Mouse (Mus musculus) mouse trophoblast stem cell (cell line): ENCODE data around the gene Cyp4f37.
"Not testable (repeated sequence)": the region's sequence is repeated elsewhere in the genome, so short reads cannot be mapped to it uniquely, and the experiment has no call there.

Source experiments
- in situ Hi-C, 2 experiments: fragments of 300-500 bp; cut with MseI, MboI; formaldehyde crosslinking; loops; 2 replicates in 1 of 2; 3 replicates in 1 of 2; pipeline ENCODE4 v1.15.1; 2025

The Cyp4f37 gene

DNA sequence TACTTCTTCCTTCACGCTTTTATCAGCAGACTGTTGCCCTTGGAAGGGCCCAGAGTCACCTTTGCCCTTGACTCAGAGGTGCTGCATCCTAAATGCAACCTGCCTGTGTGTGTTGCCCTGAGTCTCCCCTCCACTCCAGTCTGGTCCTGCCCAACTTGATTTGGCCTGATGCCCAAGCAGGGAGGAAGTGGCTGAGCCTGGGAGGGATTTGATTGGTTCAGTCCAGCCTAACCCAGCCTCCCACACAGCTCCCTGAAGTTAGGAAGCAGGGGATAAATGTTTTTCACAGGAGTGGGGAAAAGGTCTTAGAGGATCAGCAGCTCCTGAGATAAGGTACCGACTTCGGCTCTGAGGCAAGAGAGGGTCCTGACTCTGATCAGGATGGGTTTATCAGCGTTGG lies at the start of gene Cyp4f37:
TSS of gene Cyp4f37 (plus strand) at position 292 of the 400 bp plus-strand sequence.
- in situ Hi-C loops, result not testable (repeated sequence)

- in situ Hi-C loops, result not testable (repeated sequence)
Observed at GRCm38 (mm10) chr17:32573286-32573685, 47.8 kb upstream of the Cyp4f37 start.

DNA sequence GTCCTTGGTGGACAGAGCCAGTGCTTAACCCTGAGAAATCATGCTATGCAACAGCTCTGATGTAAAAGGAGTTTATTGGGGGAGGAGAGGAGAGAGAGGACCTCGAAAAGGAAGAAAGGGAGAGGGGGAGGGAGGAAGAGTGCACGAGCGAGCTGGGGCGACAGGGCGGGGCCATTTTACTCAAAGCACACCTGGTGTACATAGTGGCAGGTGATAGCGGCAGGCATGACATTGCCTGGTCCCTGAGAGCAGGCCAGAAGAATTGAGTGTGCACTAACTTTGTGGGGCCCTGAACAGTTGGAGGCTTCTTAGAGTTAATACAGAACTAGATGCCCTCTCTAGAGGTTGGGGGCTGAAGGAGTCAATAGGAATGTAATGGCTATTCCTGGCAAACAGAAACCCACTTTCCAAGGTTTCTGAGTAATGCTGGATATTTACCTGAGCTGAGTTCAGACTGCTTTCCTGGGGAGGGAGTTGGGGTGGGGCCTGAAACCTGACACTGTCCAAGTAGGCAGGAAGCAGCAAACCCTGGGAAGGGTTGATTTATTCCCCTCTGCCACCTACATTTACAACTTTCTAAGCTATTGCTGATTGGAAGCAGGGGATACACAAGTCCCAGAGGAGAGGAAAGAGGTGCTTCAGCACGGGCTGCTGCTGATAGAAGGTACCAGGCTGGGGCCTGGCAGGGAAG lies 43.5 kb upstream of the Cyp4f37 start:
- in situ Hi-C loops, result no loop called here

- in situ Hi-C loops, result no loop called here
Observed at GRCm38 (mm10) chr17:32596494-32596893, 24.6 kb upstream of the Cyp4f37 start.

GRCm38 (mm10) chr17:32608055-32608454 lies 13.1 kb upstream of the Cyp4f37 start:
- in situ Hi-C loops, result no loop called here

DNA sequence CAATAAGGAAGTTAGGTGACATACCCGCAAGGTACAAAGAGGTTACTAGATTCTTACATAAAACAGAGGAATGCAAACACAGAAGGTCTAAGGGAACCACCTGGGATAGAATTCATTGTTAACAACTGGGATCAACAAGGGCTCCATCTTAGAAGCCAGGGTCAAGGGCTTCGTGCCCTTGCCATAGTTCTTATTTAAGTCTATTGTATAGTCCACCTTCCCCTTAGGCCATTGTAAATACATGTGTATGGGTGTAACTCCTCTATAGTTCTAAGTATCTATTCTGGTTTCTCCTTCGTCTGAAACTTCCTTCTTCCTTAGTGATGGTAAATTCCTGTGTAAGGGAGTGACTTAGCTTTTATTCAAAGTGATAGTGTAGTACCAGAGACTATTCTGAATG lies 10.9 kb upstream of the Cyp4f37 start:
- in situ Hi-C loops, result not testable (repeated sequence)

- in situ Hi-C loops, result no loop called here
Observed at GRCm38 (mm10) chr17:32610896-32611295, 10.2 kb upstream of the Cyp4f37 start.

- in situ Hi-C loops, result no loop called here
Observed at GRCm38 (mm10) chr17:32612417-32612816, 8.7 kb upstream of the Cyp4f37 start.

DNA sequence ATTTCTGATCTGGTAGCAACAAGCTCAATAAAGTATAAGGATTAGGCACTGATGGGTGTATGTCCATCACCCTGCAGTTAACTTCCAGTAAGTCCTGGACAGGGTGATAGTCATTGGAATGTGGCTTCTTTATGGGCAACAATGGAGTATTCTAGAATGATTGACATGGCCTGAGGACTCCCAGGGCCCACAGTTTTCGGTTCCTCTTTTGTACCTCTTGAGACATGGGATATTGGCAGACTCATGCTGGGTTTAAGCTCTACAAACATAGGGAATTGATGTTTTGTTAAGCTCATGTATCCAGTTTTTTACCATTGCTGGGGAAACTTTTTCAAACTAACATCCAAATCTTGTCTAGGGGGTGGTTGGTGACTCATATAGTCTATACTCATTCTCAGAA lies 3.9 kb upstream of the Cyp4f37 start:
- in situ Hi-C loops, result no loop called here

DNA sequence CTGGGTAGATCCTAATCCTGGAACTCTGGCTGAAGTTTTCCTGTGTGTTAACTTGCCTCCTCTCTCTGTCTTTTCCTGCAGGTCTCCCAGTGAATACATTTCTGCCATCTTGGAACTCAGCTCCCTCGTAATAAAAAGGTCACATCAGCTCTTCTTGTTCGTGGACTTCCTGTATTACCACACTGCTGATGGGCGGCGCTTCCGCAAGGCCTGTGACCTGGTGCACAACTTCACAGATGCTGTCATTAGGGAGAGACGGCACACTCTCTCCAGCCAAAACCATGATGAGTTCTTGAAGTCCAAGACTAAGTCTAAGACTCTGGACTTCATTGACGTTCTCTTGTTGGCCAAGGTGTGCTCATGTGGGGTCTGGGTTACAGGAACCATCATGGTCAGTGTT lies 8.6 kb downstream of the Cyp4f37 start:
- in situ Hi-C loops, result loop anchor here (5.0 kb wide), 1 partner anchor 82 kb away; no protein-coding TSS in a partner anchor

DNA sequence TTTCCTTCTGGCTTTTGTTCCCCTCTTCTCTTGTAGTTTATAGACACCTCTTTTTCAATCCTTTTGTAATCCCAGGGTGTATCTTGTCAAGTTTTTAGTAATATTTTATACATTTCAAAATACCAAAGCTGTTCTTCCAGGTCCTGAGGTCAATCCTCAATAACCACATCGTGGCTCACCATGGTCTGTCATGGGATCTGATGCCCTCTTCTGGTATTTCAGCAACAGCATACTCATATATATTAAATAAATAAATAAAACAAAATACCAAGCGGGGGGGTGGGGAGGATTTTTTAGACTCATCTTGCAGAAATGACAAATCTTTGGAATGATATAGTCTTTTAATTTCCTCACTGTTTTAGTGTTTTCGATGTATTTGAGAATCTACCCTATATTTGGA lies 10.8 kb downstream of the Cyp4f37 start:
- in situ Hi-C loops, result loop anchor here (5.0 kb wide), 1 partner anchor 85 kb away; no protein-coding TSS in a partner anchor

- in situ Hi-C loops, result loop anchor here (5.0 kb wide), 1 partner anchor 87 kb away; no protein-coding TSS in a partner anchor
Observed at GRCm38 (mm10) chr17:32634242-32634971, 13.3 kb downstream of the Cyp4f37 start.

DNA sequence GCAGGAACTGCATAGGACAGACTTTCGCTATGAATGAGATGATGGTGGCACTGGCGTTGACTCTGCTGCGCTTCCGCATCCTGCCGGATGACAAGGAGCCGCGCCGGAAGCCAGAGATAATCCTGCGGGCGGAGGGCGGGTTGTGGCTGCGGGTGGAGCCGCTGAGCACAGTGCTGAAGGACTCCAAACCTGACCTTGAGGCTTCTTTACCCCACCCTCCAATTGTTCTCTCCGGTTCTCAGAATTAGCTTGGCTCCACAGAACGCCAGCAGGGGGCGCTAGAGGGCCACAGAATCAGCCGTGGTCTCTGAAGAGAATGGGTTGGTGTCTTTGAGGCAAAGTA lies 13.8 kb downstream of the Cyp4f37 start:
- in situ Hi-C loops, result loop anchor here (5.0 kb wide), 1 partner anchor 88 kb away; no protein-coding TSS in a partner anchor

- in situ Hi-C loops, result no loop called here
Observed at GRCm38 (mm10) chr17:32636341-32636740, 15.2 kb downstream of the Cyp4f37 start.

- in situ Hi-C loops, result no loop called here
Observed at GRCm38 (mm10) chr17:32637151-32637550, 16.0 kb downstream of the Cyp4f37 start.

DNA sequence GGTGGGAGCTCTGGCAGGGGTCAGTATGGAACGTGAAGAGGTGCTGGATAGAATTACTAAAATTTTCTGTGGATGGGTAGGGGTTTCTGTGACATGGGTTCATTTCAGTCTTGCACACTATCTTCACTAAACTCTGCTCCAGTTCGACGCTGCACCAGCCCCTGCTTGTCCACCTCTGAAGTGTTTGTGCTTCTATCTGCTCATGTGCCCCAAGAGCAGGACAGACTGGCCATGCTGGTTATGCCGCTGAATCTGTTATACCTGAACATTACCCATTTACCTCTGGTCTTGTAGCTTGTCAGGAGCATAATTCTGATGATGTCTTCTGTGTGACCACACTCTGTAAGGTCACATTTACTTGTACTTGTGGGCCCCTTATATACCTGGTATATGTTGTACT lies 25.5 kb downstream of the Cyp4f37 start:
- in situ Hi-C loops, result no loop called here

DNA sequence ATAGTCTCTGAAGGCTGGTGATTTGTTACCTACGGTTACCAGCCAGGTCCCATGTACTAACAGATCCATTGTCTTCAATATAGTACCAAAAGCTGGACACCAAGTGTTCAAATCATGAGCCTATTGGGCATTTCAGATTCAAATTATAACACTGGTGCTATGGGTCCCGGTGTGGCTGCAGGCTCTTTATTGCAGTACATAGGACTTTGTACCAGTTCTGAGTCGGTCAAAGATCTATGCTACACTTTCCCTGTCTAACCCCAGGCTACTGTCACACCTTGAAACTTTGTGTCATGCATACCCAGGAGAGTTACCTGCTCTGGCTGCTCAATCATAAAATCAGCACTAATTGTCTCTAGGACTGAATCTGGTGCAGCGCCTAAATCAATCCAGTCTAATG lies 32.8 kb downstream of the Cyp4f37 start:
- in situ Hi-C loops, result no loop called here

- in situ Hi-C loops, result no loop called here
Observed at GRCm38 (mm10) chr17:32657041-32657440, 35.9 kb downstream of the Cyp4f37 start.

DNA sequence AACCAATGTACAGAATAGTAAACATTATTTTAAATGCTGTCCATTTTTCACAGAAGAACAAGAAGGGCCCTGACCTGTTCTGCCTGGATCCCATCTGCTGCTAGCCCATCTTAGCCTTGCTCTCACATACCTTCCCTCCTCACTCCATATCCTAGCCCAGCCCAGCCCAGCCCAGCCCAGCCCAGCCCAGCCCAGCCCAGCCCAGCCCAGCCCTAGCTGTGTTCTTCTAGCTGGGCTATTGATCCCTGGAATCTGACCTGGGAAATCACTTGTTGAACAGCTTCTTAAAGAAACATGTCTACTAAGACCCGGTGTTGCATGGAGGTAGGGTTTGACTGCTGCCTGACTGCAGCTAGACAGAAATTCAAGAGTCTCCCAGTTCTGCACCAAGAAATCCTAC lies 37.1 kb downstream of the Cyp4f37 start:
- in situ Hi-C loops, result no loop called here

GRCm38 (mm10) chr17:32658712-32659111 lies 37.6 kb downstream of the Cyp4f37 start, which contains the start of gene Cyp4f40:
Gene Cyp4f40, plus strand, starts transcription at chr17:32658900.
- in situ Hi-C loops, result no loop called here

GRCm38 (mm10) chr17:32673976-32674375 lies 52.9 kb downstream of the Cyp4f37 start:
- in situ Hi-C loops, result no loop called here

DNA sequence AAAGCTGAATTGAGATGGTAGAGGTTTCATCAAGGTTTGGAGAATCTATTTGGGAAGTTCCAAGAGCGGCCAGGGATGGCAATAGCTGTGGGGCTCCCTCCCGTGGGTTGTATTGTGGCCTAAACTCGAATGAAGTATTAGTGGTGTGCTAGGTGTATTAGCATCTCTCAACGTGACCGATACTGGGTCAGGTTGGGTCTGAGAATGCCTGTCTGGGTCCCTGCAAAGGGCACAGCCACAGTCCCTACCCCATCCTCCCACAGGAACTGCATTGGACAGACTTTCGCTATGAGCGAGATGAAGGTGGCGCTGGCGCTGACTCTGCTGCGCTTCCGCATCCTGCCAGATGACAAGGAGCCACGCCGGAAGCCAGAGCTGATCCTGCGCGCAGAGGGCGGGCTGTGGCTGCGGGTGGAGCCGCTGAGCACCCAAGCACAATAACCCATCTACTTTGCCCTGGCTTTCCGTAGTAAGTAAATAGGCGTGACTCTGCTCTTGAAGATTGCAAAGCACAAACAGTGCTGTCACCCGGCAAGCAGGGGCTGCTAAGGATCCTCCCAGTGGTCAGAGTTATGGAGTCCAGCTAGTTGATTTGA lies 55.0 kb downstream of the Cyp4f37 start:
- in situ Hi-C loops, result no loop called here

DNA sequence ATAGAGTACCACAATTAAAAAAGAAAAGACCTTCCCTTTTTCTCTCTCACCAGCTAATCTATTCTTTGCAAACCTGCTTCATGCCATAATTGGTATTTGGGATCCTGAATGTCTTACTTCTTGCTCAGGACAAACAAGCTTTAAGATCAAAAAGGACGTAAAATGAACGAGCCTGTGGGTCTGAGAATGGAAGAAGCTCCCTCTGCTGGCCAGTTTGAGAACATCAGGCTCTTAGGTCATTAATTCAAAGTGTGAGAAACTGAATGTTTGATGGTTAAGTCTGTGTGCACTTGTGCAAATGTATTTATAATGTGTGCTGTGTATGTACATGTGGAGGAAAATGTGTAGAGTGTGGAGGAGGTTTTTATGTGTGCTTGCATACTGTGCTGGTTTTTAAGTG lies 59.3 kb downstream of the Cyp4f37 start:
- in situ Hi-C loops, result no loop called here
